Mouse (Mus musculus) MEL (cell line): ENCODE results near the gene Tmed10.

Source experiments
- CHD2 ChIP-seq: IDR thresholded peaks from 2 replicates; pipeline ENCODE4 v1.6.1; 2011; ENCODE audit warnings: low read length, improper control_type of control experiment
- CTCF ChIP-seq, 3 experiments: IDR thresholded peaks in 2 of 3; conservative IDR thresholded peaks in 1 of 3; 2 replicates each; pipeline ENCODE4 v1.5.1; 2011 to 2012; ENCODE audit warnings: low read length in 3 of 3, low read depth in 2 of 3, mild to moderate bottlenecking in 2 of 3, improper control_type of control experiment in 1 of 3, inconsistent platforms in 1 of 3, mixed read lengths in 1 of 3, moderate library complexity in 1 of 3; ENCODE audit not compliant: control insufficient read depth in 1 of 3, insufficient read depth in 1 of 3, poor library complexity in 1 of 3, severe bottlenecking in 1 of 3
- ELF1 ChIP-seq: IDR thresholded peaks from 2 replicates; pipeline ENCODE4 v1.6.1; 2014; ENCODE audit warnings: low read depth, mild to moderate bottlenecking, inconsistent platforms, low read length, improper control_type of control experiment, moderate library complexity
- GABPA ChIP-seq: IDR thresholded peaks from 2 replicates; pipeline ENCODE4 v1.6.1; 2012; ENCODE audit warnings: low read depth, mild to moderate bottlenecking, inconsistent platforms, low read length, improper control_type of control experiment, moderate library complexity
- HCFC1 ChIP-seq: IDR thresholded peaks from 2 replicates; pipeline ENCODE4 v1.6.1; 2012; ENCODE audit warnings: low read depth, mild to moderate bottlenecking, inconsistent platforms, low read length, improper control_type of control experiment, moderate library complexity
- JUND ChIP-seq: IDR thresholded peaks from 2 replicates; pipeline ENCODE4 v1.6.1; 2011; ENCODE audit warnings: low read depth, mild to moderate bottlenecking, improper control_type of control experiment, low read length
- KAT2A ChIP-seq: conservative IDR thresholded peaks from 2 replicates; pipeline ENCODE4 v1.6.1; 2012; ENCODE audit warnings: low read depth, low read length, improper control_type of control experiment, inconsistent platforms
- MAZ ChIP-seq: IDR thresholded peaks from 2 replicates; pipeline ENCODE4 v1.6.1; 2012; ENCODE audit warnings: low read depth, mild to moderate bottlenecking, inconsistent platforms, low read length, improper control_type of control experiment
- MYC ChIP-seq: IDR thresholded peaks from 2 replicates; pipeline ENCODE4 v1.6.1; 2011; ENCODE audit warnings: low read depth, mild to moderate bottlenecking, low read length, improper control_type of control experiment, moderate library complexity
- POLR2A ChIP-seq, 2 experiments: IDR thresholded peaks; 2 replicates each; pipeline ENCODE4 v1.6.1; 2011 to 2012; ENCODE audit warnings: low read length in 2 of 2, mild to moderate bottlenecking in 2 of 2, control low read depth in 1 of 2, improper control_type of control experiment in 1 of 2, low read depth in 1 of 2, moderate library complexity in 1 of 2; ENCODE audit not compliant: control insufficient read depth in 1 of 2, insufficient read depth in 1 of 2, poor library complexity in 1 of 2
- POLR2AphosphoS2 ChIP-seq: IDR thresholded peaks from 2 replicates; pipeline ENCODE4 v1.6.1; 2011; ENCODE audit warnings: low read length, improper control_type of control experiment
- RCOR1 ChIP-seq: IDR thresholded peaks from 2 replicates; pipeline ENCODE4 v1.6.1; 2012; ENCODE audit warnings: low read depth, mild to moderate bottlenecking, inconsistent platforms, low read length, improper control_type of control experiment

DNA sequence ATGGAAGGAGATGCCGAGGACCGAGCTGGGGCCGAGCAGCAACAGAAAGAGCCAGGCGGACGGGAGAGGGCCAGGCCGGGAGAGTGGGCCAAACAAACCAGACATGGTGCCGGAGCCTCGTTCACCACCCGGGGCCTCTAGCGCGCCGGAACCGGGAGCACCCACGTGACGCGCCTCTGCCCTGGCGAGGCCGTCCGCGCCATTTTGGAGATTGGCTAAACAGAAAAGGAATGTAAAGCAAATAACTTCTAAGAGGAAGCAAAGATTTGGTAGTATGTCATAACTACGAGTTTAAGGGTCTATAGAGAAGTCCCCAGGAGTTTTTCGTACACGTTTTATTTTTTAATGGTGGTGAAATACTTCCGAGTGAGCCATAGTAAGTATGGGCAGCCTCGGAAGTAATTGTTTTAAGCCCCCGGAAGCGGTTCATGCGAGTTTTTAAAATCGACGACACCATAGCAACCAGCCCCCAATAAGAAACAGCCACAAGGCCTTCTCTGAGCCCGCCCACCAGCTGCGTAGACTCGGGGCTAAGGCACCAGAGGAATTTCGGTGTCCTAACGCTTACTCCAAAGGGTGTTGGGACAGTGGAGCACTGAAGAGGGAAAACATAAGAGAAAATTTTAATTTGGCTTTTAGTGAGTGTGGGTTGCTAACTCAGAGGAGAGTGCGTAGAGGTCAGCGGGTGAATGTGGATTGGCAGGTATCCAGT is at the start of gene Tmed10:
- TF ChIP-seq MYC (peak; percentile 96), POLR2A (IDR thresholded peaks at IDR 0.05; ENCODE audit: control insufficient read depth in 1 of 2, insufficient read depth in 1 of 2, low read depth in 1 of 2, low read length in 2 of 2, poor library complexity in 1 of 2) (peak; percentile 34 to 83), CTCF (IDR thresholded peaks at IDR 0.05 in 2 of 3, conservative IDR thresholded peaks at IDR 0.05 in 1 of 3; ENCODE audit: control insufficient read depth in 1 of 3, insufficient read depth in 1 of 3, low read depth in 2 of 3, low read length in 3 of 3, poor library complexity in 1 of 3, severe bottlenecking in 1 of 3) (no peak), ELF1 (peak; percentile 58; the same call in 1 of the 2 replicates), MAZ (peak; percentile 84), POLR2AphosphoS2 (peak; percentile 47), GABPA (no peak), CHD2 (peak; percentile 75), JUND (no peak), HCFC1 (peak; percentile 90), RCOR1 (no peak; the same call in 1 of the 2 replicates), KAT2A (peak; percentile 91)
